Mouse (Mus musculus) cerebellum, postnatal 4 days (tissue): ENCODE data around the gene Map3k14.

Source experiments
- DNase-seq, 2 experiments: peaks; one replicate each; pipeline ENCODE4 v3.0.0; 2022; ENCODE audit warnings: low spot score in 2 of 2, mixed read lengths in 1 of 2

Map3k14 gene

DNA sequence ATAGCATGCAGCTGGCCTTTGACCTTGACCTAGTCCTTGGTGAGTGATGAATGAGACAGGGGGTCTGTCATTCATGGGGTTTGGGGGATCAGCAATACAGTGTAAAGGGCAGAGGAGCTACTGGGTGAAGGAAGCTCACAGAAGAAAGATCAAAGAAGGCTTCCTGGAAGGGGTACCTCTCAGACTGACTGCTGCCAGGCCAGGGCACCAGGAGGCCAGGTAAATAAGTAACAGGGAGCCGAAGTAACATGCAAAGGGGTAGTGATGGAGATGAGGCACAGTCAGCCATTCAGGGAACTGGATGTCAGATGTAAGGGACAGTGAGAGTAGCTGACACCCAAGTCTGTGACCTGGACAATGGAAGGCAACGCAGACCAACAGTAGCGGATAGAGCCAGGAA lies 5.6 kb upstream of the Map3k14 start:
- DNase-seq = no peak

DNA sequence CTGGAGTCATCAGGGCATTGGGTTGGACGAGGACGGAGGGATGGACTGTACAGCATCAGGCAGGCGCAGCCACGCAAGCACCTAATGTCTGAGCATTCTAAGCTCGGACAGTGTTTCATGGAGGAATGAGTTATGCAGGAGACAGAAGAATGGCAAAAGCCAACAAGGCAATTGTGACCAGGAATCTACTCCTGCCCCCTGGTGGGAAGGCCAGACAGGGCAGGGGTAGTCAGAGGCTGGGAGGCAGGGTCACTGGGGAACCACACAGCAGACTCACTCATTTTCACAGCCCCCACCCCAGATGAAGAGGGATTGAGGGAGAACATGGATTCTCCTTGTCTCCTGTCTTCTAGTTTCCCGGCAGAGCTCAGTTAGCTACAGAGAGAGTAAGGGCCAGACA lies 4.7 kb upstream of the Map3k14 start:
- DNase-seq = no peak

DNA sequence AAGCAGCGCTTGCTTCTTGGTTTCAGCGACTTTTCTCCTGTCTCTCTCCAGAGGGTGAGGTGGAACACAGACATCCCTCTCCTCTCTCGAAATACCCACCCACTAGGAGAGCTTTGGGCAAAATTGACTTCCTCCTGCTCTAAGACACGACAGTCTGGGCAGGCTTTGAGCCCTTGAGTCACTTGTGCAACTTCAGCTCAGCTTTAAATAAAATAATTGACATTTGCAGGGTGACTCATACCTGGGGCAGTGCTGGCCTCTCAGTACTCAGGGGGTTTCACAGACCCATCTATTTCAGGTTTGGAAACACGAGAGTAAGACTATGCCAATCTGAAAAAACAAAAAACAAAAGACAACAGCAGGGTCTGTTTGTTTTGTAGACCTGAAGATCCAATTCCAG lies 2.2 kb upstream of the Map3k14 start:
- DNase-seq = no peak

DNA sequence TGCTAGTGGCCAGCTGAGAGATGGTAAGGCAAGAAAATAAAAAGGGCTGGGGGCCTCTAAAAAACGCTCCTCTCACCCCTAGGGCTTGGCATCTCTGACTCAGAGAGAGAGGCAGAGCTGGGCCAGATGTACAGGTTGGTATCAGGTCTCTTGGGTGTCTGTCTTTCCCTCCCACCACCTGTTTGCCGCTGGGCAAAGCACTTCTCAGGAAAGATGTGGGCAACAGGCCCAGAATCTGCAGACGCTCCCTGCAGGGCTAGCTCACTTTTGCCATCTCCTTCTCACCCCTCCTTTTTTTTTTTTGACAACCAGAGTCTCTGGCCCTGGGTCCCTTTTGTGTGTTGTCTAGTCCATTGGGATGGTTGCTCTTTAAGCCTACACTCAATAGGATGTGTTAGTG lies 1.6 kb upstream of the Map3k14 start:
- no peak for DNase-seq

DNA sequence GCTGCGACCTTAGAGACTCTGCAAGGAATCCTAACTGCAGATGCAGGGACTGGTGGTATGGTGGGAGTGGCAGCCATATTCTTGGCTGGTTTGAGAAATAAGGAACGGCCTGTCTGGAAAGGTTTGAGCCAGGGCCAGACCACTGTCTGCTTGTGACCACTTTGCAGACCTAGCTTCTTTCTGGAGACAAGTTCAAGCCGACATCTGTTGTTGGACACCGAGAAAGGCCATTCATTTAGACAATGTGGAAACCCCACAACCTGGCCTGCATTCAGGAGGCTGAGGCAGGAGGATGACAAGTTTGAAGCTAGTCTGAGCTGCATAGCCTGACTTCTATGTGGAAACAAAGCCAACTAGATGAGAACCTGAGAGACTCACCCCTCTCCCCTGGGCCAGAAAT lies 1.1 kb upstream of the Map3k14 start:
- DNase-seq = no peak

DNA sequence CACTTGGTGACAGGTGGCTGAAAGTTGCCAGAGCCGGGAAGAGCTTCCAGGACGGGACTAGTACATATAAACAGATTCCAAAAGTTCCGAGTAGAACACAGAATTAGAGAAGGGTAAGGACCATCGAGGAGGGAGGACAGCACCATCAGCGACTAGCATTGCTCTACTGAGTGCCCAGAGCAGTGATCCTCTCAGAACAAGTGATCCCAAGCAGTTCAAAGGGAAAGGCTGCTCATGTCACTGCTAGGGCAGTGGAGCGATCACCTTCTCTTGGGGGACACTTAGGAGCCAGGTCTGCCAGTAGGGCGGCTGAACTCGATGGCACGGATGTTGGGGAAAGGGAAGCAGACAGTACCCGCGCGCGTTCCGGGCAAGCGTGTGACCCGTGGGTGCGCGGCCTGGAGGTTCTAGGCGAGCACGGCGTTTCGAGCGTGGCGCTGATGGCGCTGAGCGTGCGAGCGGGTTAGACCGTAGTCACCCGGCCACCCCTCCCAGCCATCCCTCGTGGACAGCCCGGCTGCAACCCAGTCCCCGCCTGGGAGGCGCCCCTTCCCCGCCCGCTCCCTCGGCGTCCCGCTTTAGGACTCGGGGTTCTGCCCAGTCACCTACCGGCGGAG lies 435 bp downstream of the Map3k14 start:
- DNase-seq = no peak

DNA sequence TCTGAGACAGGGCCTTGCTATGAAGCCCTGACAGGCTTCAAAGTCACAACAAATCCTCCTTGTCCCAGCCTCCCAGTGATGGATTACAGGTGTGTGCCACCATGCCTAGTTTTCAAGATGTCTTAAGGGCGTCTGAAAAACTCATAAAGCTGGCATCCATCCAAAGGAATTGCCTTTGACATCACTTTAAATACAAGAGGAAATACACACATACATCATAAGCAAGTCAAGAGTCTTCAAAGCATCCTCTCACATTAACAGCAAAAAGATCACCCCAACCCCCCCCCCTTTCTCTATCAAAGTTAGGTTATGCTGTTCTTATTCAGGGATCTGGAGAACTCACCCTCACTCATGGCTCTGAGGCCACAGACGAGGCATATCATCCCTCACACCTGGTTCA lies 1.4 kb downstream of the Map3k14 start:
- DNase-seq = no peak

DNA sequence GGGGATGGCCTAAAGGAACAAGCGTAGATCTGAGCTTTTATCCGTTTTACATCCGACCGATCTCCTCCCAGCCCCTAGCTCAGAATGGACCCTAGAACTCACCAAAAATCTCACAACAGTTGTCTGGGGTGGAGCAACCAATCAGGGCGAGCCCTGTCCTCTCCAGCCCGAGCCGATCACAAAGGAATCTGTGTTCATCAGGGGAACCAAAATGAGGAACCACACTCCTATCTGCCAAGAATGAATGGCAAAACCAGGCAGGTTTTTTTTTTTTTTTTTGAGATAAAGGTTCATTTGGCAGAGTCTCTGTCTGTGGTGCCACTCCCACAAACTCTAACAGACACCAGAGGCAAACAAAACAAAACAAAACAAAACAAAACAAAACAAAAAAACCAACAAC lies 2.1 kb downstream of the Map3k14 start:
- no peak for DNase-seq

DNA sequence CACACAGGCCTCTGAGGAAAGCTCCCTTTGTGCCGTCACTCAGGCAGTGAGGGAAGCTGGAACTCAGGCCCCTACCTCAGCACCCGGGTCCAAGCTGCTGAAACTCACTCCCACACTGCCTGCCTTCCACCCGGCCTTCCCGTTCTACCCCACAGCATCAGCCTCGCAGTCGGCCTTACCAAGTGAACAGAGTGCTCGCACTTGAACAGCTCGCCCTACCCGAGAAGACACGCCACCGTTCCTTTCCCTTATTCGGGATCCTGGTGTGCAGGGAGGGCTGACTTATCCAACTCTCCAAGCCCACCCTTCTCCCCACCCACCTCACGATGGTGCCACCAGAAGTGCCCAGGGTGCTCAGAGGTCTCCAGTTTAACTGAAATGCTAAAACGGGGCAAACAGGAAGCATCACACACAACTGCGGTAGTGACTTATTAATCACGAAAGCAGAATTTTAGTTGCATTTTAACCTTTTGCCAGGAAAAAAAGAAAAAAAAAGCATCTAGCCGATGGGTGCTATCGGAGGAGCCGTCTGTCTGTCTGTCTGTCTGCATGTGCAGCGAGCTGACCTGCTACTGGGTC lies 2.8 kb downstream of the Map3k14 start:
- no peak for DNase-seq

DNA sequence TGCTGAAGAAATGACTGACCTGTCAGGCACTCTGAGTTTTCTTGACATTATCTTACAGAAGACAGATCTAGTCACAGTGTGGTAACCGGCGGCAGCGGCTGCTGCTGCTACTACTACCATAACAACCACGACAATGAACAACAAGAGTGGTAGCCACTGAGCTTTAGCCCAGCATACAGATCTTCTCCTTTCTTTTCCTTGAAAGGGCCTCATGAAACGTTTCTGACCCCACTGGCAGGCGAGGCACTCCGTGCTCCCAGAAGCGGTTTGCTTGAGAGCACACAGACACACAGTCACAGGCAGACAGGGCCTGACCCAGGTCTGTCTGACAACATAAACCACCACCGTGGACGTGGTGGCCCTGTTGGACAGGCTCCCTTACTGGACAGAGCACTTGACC lies 3.7 kb downstream of the Map3k14 start:
- no peak for DNase-seq

DNA sequence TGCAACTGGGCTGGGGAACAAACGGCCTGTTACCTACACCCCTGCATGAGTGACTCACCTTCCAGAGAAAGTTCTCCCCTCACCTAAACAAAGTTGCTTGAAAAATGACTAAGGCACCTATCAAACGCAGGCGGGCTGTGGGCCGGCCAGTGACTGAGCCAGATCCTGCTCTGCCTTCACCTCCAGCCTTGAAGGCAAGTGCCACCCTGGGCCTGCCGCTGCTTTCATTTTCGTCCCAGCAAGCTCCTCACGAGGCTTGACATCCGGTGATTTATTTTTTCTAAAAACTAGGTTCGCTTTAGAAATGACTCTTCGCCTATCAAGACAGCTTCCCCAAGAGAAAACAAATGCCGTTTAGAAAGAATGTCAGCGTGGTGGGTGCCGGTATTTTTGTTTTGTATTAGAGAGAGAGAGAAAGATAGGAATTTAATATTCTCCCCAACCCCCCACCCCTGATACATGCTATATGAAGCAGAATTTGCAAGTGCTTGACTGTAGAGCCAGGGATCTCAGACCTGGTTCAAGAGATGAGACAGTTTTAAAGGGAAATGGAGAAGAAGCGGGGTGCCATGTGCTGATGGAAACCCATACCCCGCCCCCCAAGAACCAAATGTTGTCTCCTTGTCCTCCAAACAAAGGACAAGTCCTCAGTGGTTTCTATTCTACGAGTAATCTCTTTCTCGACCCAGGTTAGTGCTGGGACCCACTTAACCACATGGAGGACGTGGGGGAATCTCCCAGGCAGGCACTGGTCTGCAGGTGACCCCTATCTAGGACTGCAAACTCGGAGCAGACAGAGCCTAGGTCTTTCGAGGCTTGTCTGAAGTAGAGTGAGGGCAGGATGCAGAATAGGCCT lies 4.6 kb downstream of the Map3k14 start:
- no peak for DNase-seq

DNA sequence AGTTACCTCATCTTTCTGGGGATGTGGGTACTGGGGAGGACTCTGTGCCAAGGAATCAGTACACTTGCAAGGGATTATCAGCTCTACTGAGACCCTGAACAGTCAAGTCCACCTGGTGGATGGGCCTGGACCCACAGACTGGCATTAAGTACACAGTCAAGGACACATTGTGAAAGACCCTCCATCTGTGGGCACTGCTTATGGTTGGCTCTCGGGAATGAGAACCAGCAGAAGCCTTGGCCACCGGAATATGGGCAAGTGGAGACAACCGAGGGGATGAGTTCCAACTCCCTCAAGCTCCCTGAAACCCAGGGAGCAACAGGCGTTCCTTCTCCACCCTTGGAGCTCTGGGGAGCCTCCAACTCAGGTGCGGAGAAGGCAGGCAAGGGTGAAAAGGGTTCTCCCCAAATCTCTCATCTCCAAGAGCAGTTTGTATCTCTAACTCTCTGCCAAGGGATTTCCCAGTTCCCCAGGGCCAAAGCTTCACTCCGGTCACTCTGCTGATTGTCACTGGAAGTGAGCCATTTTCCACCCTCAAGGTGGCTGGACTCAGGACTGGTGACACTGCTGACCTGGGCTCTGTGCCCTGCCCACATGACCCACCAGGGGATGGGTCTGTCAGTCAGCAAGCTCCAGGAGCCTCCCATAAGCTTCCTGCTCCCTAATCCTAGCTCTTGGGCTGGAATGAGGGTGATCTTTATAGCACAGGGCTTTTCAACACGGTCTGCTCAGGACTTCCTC lies 5.4 kb downstream of the Map3k14 start:
- DNase-seq = no peak

DNA sequence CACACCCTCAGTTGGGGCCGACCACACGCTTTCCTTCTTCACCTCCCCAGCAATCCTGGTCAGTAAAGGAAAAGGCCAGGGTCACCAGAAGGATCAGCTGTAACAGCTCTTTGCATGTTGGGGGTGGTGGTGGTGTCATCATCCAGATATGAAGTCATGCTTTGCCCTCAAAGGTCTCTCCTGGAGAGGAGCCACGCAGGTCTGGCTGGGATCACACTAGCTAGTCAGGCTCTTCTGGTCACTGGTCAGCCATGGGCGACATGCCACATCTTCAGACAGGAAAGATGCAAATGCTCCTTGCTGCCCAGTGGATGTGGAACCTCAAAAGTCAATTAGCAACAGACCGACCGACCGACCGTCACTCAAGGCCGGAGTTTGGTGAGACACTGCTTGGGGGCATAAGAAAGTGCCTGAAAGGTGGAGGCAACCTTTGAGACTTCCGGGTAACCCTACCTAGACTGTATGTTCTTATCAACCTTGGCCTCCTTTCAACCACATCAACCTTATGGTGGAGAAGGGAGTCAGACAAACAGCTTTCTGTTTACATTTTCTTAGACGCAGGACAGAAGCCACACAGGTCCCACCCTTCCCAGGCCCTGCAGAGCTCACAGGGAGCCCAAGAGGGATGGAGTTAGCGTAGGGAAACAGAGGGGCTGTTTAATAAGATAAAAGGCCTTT lies 6.6 kb downstream of the Map3k14 start:
- DNase-seq = no peak

DNA sequence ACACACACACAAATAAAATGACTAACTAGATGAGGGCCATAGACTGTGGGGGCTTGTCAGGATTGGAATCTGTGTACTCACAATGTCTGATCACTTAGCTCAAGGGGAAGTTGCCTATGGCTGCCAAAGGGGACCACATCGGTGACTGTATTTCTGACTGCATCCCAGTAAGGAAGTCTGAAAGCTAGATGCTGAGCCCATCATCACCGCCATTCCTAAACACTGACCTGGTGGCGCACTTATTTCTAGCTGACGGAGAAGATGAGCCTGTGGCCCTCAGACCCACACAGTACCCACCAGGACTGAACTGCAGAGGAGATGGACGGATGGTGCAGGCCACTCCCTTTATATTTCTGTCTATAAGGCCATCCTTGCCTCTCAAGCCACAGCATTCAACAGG lies 7.2 kb downstream of the Map3k14 start:
- no peak for DNase-seq

DNA sequence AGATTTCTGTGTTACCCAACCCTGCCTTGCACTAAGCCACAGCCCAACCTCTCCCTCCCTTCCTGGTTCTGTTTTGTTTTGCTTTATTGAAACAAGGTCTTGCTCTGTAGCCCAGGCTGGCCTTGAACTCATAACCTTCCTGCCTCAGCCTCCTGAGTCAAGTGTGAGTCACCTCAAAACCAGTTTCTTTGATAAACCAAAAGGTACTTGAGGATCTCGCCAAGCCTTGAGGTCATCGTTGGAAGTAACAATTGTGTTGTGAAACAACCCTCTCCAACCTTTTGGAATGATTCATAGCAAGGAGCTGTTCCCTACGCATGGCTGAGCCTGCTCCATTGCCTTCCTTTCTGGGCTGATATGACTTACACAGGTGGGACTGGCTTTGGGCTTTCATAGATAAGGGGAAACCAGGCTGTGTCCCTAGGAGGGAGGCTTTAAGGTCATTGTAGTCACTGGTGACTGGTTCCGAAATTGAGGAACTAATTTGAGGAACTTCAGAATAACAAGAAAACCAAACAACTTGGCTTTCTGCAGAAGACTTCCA lies 9.3 kb downstream of the Map3k14 start:
- DNase-seq = no peak

DNA sequence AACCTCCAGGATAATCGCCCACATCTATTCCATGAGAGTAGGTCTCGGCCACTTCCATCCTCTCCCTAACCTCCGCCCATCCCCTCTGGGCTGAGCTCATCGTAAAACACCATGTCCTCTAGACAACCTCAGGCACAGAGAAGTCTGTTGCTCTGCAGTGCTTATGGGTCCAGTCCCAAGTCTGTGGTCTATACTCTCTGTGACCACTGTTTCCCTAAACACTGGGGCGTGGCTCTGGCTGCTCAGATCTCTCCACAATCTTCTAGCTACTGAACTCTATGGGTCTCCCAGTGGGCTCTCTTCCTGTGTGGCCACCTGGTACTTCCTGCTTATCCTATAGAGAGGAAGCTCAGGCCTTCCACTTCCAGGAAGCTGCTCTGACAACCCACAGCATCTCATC lies 13.7 kb downstream of the Map3k14 start:
- no peak for DNase-seq

DNA sequence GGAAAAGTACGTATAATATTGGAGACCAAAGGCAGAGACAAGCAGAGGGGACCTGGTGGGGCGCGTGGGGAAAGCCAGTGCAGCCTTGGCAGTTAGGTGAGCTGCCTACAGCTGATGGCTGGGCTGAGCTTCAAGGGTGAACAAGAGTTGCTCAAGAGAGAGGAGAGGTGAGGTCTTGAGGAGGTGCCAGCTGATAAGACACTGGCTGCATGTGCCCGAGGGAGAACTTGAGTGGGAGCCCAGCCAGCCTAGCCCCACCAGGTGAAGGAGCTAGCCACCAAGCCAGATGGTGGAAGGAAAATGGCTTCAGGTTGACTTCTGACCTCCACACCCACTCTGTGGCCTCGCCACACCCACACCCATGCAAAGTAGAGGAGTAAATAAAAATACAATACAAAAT lies 14.9 kb downstream of the Map3k14 start:
- DNase-seq = no peak

DNA sequence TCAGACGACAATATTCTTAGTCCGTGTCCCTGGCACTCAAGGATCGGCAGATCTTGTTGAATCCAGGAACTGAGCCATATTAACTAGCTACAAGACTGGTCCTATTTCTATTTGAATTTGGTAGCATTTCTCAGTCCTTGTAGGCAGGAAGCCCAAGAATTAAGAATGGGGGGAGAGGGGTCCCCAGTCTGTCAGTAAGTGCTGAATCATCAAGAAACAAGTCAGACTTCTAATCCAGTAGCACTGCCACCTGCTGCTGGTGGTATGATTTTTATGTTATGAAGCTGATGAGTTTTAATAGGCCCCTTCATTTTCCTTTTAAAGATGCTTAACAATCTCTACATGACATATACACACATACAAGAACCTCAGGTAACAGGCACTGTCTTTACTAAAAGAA lies 16.9 kb downstream of the Map3k14 start:
- DNase-seq = no peak

DNA sequence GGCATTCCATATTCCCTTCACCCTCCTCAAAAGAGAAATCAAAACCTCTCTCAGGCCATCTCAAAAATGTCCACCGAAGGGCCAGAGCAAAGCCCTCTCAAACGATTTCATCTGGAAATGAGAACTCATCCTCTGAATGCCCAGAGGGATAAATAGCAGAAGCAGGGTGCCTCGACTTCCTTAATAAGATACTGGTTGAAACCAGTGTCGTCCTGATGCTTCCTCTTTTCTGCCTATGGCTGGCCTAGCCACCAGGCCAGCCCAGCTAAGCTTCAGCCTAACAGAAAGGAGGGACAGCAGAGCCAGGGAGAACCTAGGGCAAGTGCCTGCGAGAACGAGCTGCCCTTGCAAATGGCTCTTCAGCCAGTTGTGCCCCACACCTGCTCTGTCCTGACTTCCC lies 17.8 kb downstream of the Map3k14 start:
- no peak for DNase-seq

DNA sequence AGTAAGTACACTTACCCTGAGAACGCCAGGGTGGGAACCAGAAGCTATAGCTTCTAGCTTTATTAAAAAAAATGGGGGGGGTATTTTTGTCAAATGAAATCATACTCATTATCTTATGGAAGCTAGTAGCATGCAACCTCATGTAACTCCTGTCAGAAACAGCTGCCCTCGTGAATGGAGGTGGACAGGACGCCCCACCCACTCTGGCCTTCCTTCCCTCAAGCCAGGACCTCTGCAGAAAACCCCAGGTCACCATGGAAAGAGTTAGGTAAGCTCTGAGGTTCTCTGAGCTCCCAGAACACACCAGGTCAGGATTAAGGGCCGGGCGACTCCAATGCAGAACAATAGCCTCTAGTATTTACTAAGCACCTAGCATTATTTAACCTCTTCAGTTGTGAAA lies 18.4 kb downstream of the Map3k14 start:
- DNase-seq = no peak

DNA sequence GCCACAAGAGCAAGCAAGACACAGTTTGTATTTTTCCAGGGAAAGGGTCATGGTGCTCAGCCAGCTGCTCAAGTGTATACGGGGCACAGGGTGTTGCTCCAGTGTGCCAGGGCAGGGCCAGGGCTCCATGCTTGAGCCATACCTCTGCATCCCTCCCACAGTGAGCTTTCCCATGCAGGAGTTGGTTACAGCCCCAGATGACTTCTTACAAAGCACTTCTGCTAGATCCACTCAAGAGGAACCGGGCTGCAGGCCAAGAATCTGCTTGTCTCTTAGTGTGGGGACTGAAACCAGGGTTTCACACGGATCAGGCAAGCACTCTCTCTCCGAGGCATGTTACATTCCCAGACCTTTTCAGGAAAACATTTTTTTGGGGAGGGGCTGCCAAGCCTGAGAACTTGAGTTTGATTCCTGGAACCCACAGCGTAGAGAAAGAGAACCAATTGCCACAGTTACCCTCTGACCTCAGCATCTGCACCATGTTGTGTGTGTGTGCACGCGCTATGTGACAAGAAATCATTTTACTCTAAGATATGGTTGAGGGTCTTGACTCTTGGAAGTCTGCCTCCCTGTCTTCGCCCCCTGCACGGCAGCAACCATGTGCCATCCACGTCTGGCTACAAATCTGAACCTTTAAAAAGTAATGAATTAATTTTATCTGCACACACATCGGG lies 19.6 kb downstream of the Map3k14 start:
- peak; percentile 40 to 70 for DNase-seq
